In the genomic region with DNA sequence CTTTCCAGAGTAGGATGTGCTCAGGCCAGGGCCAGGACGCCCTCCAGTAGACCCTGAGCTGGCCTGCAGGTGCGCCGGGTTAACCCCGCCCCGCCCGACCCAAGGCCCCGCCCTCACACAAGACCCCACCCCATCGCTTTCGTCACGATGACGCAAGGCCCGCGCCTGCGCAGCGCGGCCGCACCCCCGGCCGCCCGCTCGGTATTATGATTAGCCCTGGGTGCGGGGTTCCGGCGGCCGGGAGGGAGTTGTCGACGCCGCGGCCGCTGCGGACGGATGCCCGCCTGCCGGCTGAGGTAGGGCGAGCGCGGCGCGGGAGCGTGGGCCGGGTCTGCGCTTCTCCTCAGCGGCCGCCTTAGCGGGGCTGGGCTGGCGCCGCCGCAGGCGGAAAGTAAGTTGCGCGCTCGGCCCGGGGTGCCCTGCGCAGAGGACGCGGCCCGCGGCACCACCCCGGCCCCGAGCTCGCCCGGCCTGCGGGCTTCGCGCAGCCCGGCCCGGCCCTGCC, we compare ENCODE assay signal across 8 mouse cellular contexts. TPM values are rescaled to one million over a fixed set of nuclear protein-coding genes. Genes with fewer than 3 reads are reported as not detected.
DNase-seq lines count a peak whose midpoint lies in the region; ATAC-seq and TF ChIP-seq lines count a peak whose summit lies in the region.

Snrk (plus strand) TSS at position 155 of the 505 bp plus-strand sequence.

- no peaks in the 10 kb centered on the region; the same call in 1 of the 2 replicates for H3K36me3 ChIP-seq in lung, embryonic 14.5 days (ENCODE audit: insufficient read depth)

- TF ChIP-seq CTCF in lung, embryonic 14.5 days (IDR thresholded peaks at IDR 0.05; ENCODE audit: low read depth): no peak

- peak within 1 kb of the TSS; percentile 89 for H3K27ac ChIP-seq in lung, embryonic 14.5 days (ENCODE audit: low read depth)

- peak; percentile 86 for DNase-seq in MN1 (ENCODE audit: low spot score)
- DNase-seq in cerebellum, adult 8-10 months: peak; percentile 89
- DNase-seq in layer of hippocampus, adult 8-10 months (ENCODE audit: low spot score in 2 of 2): peak; percentile 78 to 84
- DNase-seq in lung, embryonic 14.5 days: peak; percentile 89
- DNase-seq in testis, postnatal 14 days (ENCODE audit: low spot score): peak; percentile 90

- peak within 1 kb of the TSS; percentile 90 for H3K9ac ChIP-seq in lung, embryonic 14.5 days

- H3K27me3 ChIP-seq in lung, embryonic 14.5 days (ENCODE audit: insufficient read depth, low read length): no peaks in the 10 kb centered on the region

- peak within 1 kb of the TSS; percentile 81 for H3K4me2 ChIP-seq in lung, embryonic 14.5 days

- WGBS in lung, embryonic 14.5 days: under 1% methylated on average over 59 of the region's 67 CpGs

- H3K4me1 ChIP-seq in lung, embryonic 14.5 days (ENCODE audit: insufficient read depth): 0 out of 2 replicates have a peak, but pooled peaks cover 3% of the 10 kb centered on the region

- H3K4me3 ChIP-seq in lung, embryonic 14.5 days (ENCODE audit: low read depth, low read length): peak within 1 kb of the TSS; percentile 67

- ATAC-seq in frontal cortex, adult (ENCODE audit: low TSS enrichment): peak; percentile 93
- ATAC-seq in hematopoietic stem cell, adult 5-6 weeks (replicated peaks in 1 of 2; ENCODE audit: insufficient read depth in 1 of 2, low FRiP score in 2 of 2, low TSS enrichment in 1 of 2, low read depth in 1 of 2, poor library complexity in 2 of 2, severe bottlenecking in 2 of 2): peak; percentile 62 to 69
- ATAC-seq in lung, embryonic 14.5 days (ENCODE audit: insufficient read depth): peak; percentile 96
- ATAC-seq in neutrophil, adult 5-6 weeks (ENCODE audit: extremely low read depth, insufficient number of reproducible peaks, low FRiP score, poor library complexity, severe bottlenecking): peak; percentile 59

- H3K9me3 ChIP-seq in lung, embryonic 14.5 days (ENCODE audit: low read depth, low read length): no peaks in the 10 kb centered on the region

RNA-seq across cellular contexts. Expression of gene Snrk, which starts in this region (rescaled TPM):
- 34.8 and 36.1 TPM in 2 replicates for total RNA-seq in hematopoietic stem cell, adult 5-6 weeks (2017)
- total RNA-seq in layer of hippocampus, adult 8-10 months (2022): 100 to 1,000 TPM in 2 of 4 experiments, 10 to 100 TPM in 2; 96.1 to 111 (median 104) TPM
- polyA plus RNA-seq in lung, embryonic 14.5 days (2014; fragmentation: Nextera tagmentation; extraction: Ambion mirVana): 57.9 and 58.4 TPM in 2 replicates
- 165 and 197 TPM in 2 replicates for total RNA-seq in neutrophil, adult 5-6 weeks (2017)

Comparison
In these comparisons a context has a peak if more than half of its experiments do, and no peak if none do; other contexts are left out.
1. Peak in every context shown above with its lines: DNase-seq, ATAC-seq, H3K4me3 ChIP-seq and H3K27ac ChIP-seq.